Mouse (Mus musculus): ENCODE data around the gene Bad. TPM values are rescaled to one million over a fixed set of nuclear protein-coding genes. Genes with fewer than 3 reads are reported as not detected.
"Not testable (repeated sequence)": the region's sequence is repeated elsewhere in the genome, so short reads cannot be mapped to it uniquely, and the experiment has no call there.

Gene Bad
- total RNA-seq (2014; rRNA removed) (26.2 and 28.1 TPM in 2 replicates), polyA plus RNA-seq (2012; rRNA removed) (38.7 and 40.3 TPM in 2 replicates)

- DNase-seq (ENCODE audit: extremely low read depth, low read depth, low spot score) = peak; percentile 75
- under 1% methylated on average over 83 of the region's 83 CpGs for WGBS
- Histone ChIP-seq H3K4me3 (ENCODE audit: insufficient read depth, low read depth, low read length) (peak within 1 kb of the TSS; percentile 85), H3K79me2 (ENCODE audit: control insufficient read depth, insufficient read depth, low read length) (peaks cover 8% of the 10 kb centered on the region), H3K27ac (replicated peaks; ENCODE audit: insufficient read depth, low read depth, low read length) (peak within 1 kb of the TSS; percentile 88), H3K4me1 (ENCODE audit: control insufficient read depth, insufficient read depth, low read length) (peaks cover 23% of the 10 kb centered on the region), H3K27me3 (ENCODE audit: control insufficient read depth, insufficient read depth, low read length) (no peaks in the 10 kb centered on the region), H3K36me3 (ENCODE audit: control insufficient read depth, insufficient read depth, low read length) (no peaks in the 10 kb centered on the region), H3K9ac (ENCODE audit: low read depth, low read length) (peak within 1 kb of the TSS; percentile 91)
- peak; percentile 2; the same call in 1 of the 2 replicates for TF ChIP-seq CTCF (IDR thresholded peaks at IDR 0.05; ENCODE audit: low read depth, low read length)
- TF ChIP-seq POLR2A (IDR thresholded peaks at IDR 0.05; ENCODE audit: extremely low read depth, insufficient read depth, low read length) = peak; percentile 34; the same call in 1 of the 2 replicates
These were observed at the start of gene Bad for GRCm38 (mm10) chr19:6941372-6942248. Gene Bad, plus strand, starts transcription at chr19:6941861.

GRCm38 (mm10) chr19:6892512-6892911, 49.1 kb upstream of the Bad start:
- WGBS = 72% methylated on average over 4 of the region's 4 CpGs
- TF ChIP-seq CTCF (IDR thresholded peaks at IDR 0.05; ENCODE audit: low read depth, low read length) = no peak
- no peak for TF ChIP-seq POLR2A (IDR thresholded peaks at IDR 0.05; ENCODE audit: extremely low read depth, insufficient read depth, low read length)
- DNase-seq (ENCODE audit: extremely low read depth, low read depth, low spot score) = no peak
- no peaks in the 10 kb centered on the region for H3K4me1 ChIP-seq (ENCODE audit: control insufficient read depth, insufficient read depth, low read length)
- no peaks in the 10 kb centered on the region for H3K36me3 ChIP-seq (ENCODE audit: control insufficient read depth, insufficient read depth, low read length)
- H3K79me2 ChIP-seq (ENCODE audit: control insufficient read depth, insufficient read depth, low read length) = no peaks in the 10 kb centered on the region
- no peak overlapping the region for H3K4me3 ChIP-seq (ENCODE audit: insufficient read depth, low read depth, low read length)
- no peak overlapping the region for H3K27ac ChIP-seq (replicated peaks; ENCODE audit: insufficient read depth, low read depth, low read length)
- no peaks in the 10 kb centered on the region for H3K27me3 ChIP-seq (ENCODE audit: control insufficient read depth, insufficient read depth, low read length)
- H3K9ac ChIP-seq (ENCODE audit: low read depth, low read length) = no peak overlapping the region

- H3K79me2 ChIP-seq (ENCODE audit: control insufficient read depth, insufficient read depth, low read length) = no peaks in the 10 kb centered on the region
- DNase-seq (ENCODE audit: extremely low read depth, low read depth, low spot score) = no peak
These were observed 47.8 kb upstream of the Bad start for GRCm38 (mm10) chr19:6893731-6894451.

GRCm38 (mm10) chr19:6895608-6896305, 45.9 kb upstream of the Bad start:
- not testable (repeated sequence) for H3K9ac ChIP-seq (ENCODE audit: low read depth, low read length); H3K27me3 ChIP-seq (ENCODE audit: control insufficient read depth, insufficient read depth, low read length); H3K79me2 ChIP-seq (ENCODE audit: control insufficient read depth, insufficient read depth, low read length); H3K4me3 ChIP-seq (ENCODE audit: insufficient read depth, low read depth, low read length); H3K27ac ChIP-seq (replicated peaks; ENCODE audit: insufficient read depth, low read depth, low read length); H3K4me1 ChIP-seq (ENCODE audit: control insufficient read depth, insufficient read depth, low read length); H3K36me3 ChIP-seq (ENCODE audit: control insufficient read depth, insufficient read depth, low read length); DNase-seq (ENCODE audit: extremely low read depth, low read depth, low spot score)
- WGBS = 71% methylated on average over 18 of the region's 18 CpGs

More at GRCm38 (mm10) chr19:6893731-6894451, 47.8 kb upstream of the Bad start:
- H3K27me3 ChIP-seq (ENCODE audit: control insufficient read depth, insufficient read depth, low read length) = no peaks in the 10 kb centered on the region
- no peaks in the 10 kb centered on the region for H3K36me3 ChIP-seq (ENCODE audit: control insufficient read depth, insufficient read depth, low read length)
- H3K27ac ChIP-seq (replicated peaks; ENCODE audit: insufficient read depth, low read depth, low read length) = no peak overlapping the region
- TF ChIP-seq CTCF (IDR thresholded peaks at IDR 0.05; ENCODE audit: low read depth, low read length) = no peak
- no peak for TF ChIP-seq POLR2A (IDR thresholded peaks at IDR 0.05; ENCODE audit: extremely low read depth, insufficient read depth, low read length)
- H3K4me3 ChIP-seq (ENCODE audit: insufficient read depth, low read depth, low read length) = no peak overlapping the region
- 95% methylated on average over 14 of the region's 14 CpGs for WGBS
- no peak overlapping the region for H3K9ac ChIP-seq (ENCODE audit: low read depth, low read length)
- no peaks in the 10 kb centered on the region for H3K4me1 ChIP-seq (ENCODE audit: control insufficient read depth, insufficient read depth, low read length)

- 74% methylated on average over 4 of the region's 4 CpGs for WGBS
- Histone ChIP-seq H3K79me2 (ENCODE audit: control insufficient read depth, insufficient read depth, low read length) (no peaks in the 10 kb centered on the region), H3K27ac (replicated peaks; ENCODE audit: insufficient read depth, low read depth, low read length) (no peak overlapping the region), H3K27me3 (ENCODE audit: control insufficient read depth, insufficient read depth, low read length) (no peaks in the 10 kb centered on the region), H3K36me3 (ENCODE audit: control insufficient read depth, insufficient read depth, low read length) (no peaks in the 10 kb centered on the region), H3K4me3 (ENCODE audit: insufficient read depth, low read depth, low read length) (no peak overlapping the region), H3K4me1 (ENCODE audit: control insufficient read depth, insufficient read depth, low read length) (0 out of 2 replicates have a peak, but pooled peaks cover 3% of the 10 kb centered on the region), H3K9ac (ENCODE audit: low read depth, low read length) (no peak overlapping the region)
- TF ChIP-seq CTCF (IDR thresholded peaks at IDR 0.05; ENCODE audit: low read depth, low read length) (no peak), POLR2A (IDR thresholded peaks at IDR 0.05; ENCODE audit: extremely low read depth, insufficient read depth, low read length) (no peak)
- peak; percentile 31 for DNase-seq (ENCODE audit: extremely low read depth, low read depth, low spot score)
These were observed 42.0 kb upstream of the Bad start for GRCm38 (mm10) chr19:6899641-6900040.
